Mouse (Mus musculus) Patski (cell line): ENCODE measurements at regions not wholly inside any gene's neighbourhood (a gene's known extent, or its start where the extent isn't known, plus 50 kb on each side); places are given as distances from the start of the nearest gene placed in this dataset.

Experiments
- ATAC-seq: fragments of 100-300 bp; one replicate; pipeline ENCODE4 v1.8.0; 2021
- CTCF ChIA-PET: fragments of 350-600 bp; sonication (Branson Sonifier 250); formaldehyde crosslinking; loops from one replicate; lab custom pipeline; 2022; ENCODE audit warnings: inconsistent platforms; lab: Charles Lee
- POLR2A ChIA-PET: fragments of 350-600 bp; sonication (Branson Sonifier 250); formaldehyde crosslinking; loops from one replicate; lab custom pipeline; 2022; ENCODE audit warnings: antibody characterized with exemption, inconsistent platforms; lab: Charles Lee
- DNase-seq: peaks from one replicate; pipeline ENCODE4 v3.0.0-alpha.2; 2011; ENCODE audit warnings: low read depth, low spot score
- H3K27me3 ChIP-seq: fragments of 371-371 bp; one replicate; pipeline ENCODE4 v1.5.1; 2021
- CTCF ChIP-seq: fragments of 100-300 bp; IDR thresholded peaks from one replicate; pipeline ENCODE4 v1.5.1; 2021
- in situ Hi-C: fragments of 300-500 bp; cut with MboI; formaldehyde crosslinking; loops from 3 replicates; pipeline ENCODE4 v1.11.1; 2018; ENCODE audit warnings: low pct_unique_long_range_greater_than_20kb, mixed read lengths

DNA sequence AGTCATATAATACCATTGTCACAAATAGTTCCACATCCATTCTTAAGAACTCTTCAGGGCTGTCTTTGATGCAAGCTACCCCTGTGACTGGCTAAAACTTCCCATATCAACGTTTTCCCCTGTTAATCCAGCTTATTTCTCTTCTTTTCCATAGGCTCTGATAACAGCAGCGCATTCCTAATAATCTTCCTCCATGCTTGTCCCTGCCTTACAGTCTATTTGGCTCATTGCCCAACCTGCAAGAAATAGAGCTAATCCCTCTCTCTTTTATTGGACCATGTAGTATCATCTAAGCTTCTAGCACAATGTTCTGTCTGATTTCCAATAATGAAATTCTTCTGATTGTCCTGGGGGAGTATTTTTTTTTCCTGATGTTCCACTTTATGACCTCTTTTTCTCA, 573.1 kb downstream of the Lmo7 start:
- no peak for TF ChIP-seq CTCF
- CTCF ChIA-PET: interaction anchor here (0.7 kb wide), 1 partner anchor 13 kb away, joined by 3 read pairs; no protein-coding TSS in a partner anchor
- peaks cover 4% of the 10 kb centered on the region for H3K27me3 ChIP-seq
- DNase-seq (no peak), ATAC-seq (no peak)
- POLR2A ChIA-PET: no interaction called here
- in situ Hi-C loops: no loop called here

DNA sequence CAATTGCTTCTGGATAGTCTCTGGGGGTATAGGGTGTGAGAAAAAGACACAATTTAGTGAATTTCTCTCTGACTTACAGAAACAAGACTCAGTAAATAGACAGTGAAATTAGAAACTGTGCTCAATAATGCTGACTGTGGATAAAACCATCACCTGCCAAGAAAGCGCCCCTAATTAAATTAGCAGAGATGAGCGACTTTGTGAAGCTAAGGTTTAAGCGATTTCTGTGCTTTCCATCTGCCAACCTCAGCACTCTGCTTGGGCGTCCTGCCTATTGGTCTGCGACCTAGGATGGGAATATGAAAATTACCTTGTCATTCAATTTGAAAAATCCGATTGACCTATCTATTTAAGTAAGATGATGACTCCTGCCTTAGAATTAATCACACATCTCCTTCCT, 570.5 kb downstream of the Lmo7 start:
- ATAC-seq (no peak), DNase-seq (no peak)
- POLR2A ChIA-PET: no interaction called here
- TF ChIP-seq CTCF: no peak
- in situ Hi-C loops: no loop called here
- peaks cover 7% of the 10 kb centered on the region for H3K27me3 ChIP-seq
- CTCF ChIA-PET: no interaction called here

- DNase-seq (no peak), ATAC-seq (no peak)
- in situ Hi-C loops: no loop called here
- peaks cover 3% of the 10 kb centered on the region for H3K27me3 ChIP-seq
- ChIA-PET POLR2A (no interaction called here), CTCF (no interaction called here)
- TF ChIP-seq CTCF: no peak
These were observed 561.6 kb downstream of the Lmo7 start for GRCm38 (mm10) chr14:102291361-102291760.

GRCm38 (mm10) chr14:102250076-102250475, 520.3 kb downstream of the Lmo7 start:
- TF ChIP-seq CTCF: no peak
- DNase-seq (no peak), ATAC-seq (no peak)
- H3K27me3 ChIP-seq: no peaks in the 10 kb centered on the region
- POLR2A ChIA-PET: no interaction called here
- CTCF ChIA-PET: no interaction called here
- in situ Hi-C loops: no loop called here

DNA sequence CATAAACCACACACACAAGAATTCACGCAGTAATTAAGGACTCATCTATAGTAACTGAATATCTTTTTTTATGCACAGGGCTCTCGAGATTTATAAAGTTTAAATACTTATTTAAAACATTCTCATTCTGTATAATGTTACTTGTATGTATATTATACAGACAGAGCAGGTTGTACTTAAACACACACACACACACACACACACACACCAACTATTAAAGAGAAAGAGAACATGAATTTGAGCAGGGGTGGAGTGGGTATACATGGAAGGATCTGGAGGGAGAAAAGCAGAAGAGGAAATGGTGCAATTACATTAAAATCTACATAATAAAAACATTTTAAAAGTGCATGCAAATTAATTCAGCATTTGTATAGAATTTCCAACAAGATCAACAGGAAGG, 518.8 kb downstream of the Lmo7 start:
- in situ Hi-C loops: no loop called here
- ATAC-seq (no peak), DNase-seq (no peak)
- POLR2A ChIA-PET: no interaction called here
- CTCF ChIA-PET: interaction anchor here (0.9 to 1.6 kb wide), 2 partner anchors 13 kb away, joined by 3 read pairs; no protein-coding TSS in a partner anchor
- no peak for TF ChIP-seq CTCF
- no peaks in the 10 kb centered on the region for H3K27me3 ChIP-seq

- in situ Hi-C loops: no loop called here
- DNase-seq: no peak
- CTCF ChIA-PET: interaction anchor here (1.6 kb wide), 1 partner anchor 12 kb away, joined by 3 read pairs; no protein-coding TSS in a partner anchor
These were observed 518.3 kb downstream of the Lmo7 start for GRCm38 (mm10) chr14:102248023-102248422.

GRCm38 (mm10) chr14:102243806-102244536, 514.2 kb downstream of the Lmo7 start:
- CTCF ChIA-PET: interaction anchor here (0.7 to 1.5 kb wide), 4 partner anchors 12 to 19 kb away, joined by 3 to 7 read pairs (median 3); no protein-coding TSS in a partner anchor
- POLR2A ChIA-PET: interaction anchor here (0.6 kb wide), 1 partner anchor 12 kb away, joined by 3 read pairs; no protein-coding TSS in a partner anchor
- DNase-seq: no peak
- no peak for ATAC-seq
- no peak for TF ChIP-seq CTCF
- H3K27me3 ChIP-seq: no peaks in the 10 kb centered on the region
- in situ Hi-C loops: no loop called here

More at GRCm38 (mm10) chr14:102248023-102248422, 518.3 kb downstream of the Lmo7 start:
- POLR2A ChIA-PET: no interaction called here
- H3K27me3 ChIP-seq: no peaks in the 10 kb centered on the region
- TF ChIP-seq CTCF: no peak
- no peak for ATAC-seq

- CTCF ChIA-PET: interaction anchor here (1.0 kb wide), 1 partner anchor 9 kb away, joined by 3 read pairs; no protein-coding TSS in a partner anchor
- no peak for TF ChIP-seq CTCF
- H3K27me3 ChIP-seq: no peaks in the 10 kb centered on the region
- DNase-seq: peak; percentile 9
- in situ Hi-C loops: no loop called here
- peak; percentile 79 for ATAC-seq
- POLR2A ChIA-PET: no interaction called here
These were observed 487.0 kb downstream of the Lmo7 start for GRCm38 (mm10) chr14:102216581-102217368.

DNA sequence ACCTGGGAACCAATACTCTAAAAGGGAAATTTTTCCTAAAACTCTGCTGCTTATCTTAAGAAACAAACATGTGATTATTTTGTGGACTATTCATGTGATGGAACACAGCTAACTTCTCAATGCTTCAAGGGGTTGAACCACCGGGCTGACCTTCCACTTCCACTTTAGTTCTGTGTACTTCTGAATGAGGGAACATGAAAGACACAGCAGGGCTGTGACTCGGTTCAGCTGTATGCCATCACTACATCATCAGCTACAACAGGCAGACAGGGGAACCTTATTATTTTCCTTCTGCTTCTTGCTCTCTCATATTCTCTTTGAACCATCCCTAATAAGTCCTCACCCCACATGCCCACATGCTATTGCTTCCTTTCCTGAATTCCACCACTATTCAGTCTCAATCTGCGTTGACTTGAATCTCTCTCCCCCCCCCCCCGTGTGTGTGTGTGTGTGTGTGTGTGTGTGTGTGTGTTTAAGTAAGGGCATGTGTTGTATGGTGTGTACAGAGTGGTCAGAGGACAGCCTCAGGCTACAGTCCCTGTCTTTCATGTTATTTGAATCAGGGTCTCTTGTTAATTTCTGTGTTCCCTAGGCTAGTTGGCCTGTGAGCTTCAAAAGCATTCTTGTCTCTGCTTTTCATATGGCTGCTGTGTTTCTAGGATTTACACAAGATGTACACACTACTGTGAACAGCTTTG, 485.7 kb downstream of the Lmo7 start:
- in situ Hi-C loops: no loop called here
- CTCF ChIA-PET: interaction anchor here (1.0 kb wide), 1 partner anchor 8 kb away, joined by 3 read pairs; no protein-coding TSS in a partner anchor
- POLR2A ChIA-PET: no interaction called here
- no peaks in the 10 kb centered on the region for H3K27me3 ChIP-seq
- DNase-seq: no peak
- no peak for TF ChIP-seq CTCF
- no peak for ATAC-seq

DNA sequence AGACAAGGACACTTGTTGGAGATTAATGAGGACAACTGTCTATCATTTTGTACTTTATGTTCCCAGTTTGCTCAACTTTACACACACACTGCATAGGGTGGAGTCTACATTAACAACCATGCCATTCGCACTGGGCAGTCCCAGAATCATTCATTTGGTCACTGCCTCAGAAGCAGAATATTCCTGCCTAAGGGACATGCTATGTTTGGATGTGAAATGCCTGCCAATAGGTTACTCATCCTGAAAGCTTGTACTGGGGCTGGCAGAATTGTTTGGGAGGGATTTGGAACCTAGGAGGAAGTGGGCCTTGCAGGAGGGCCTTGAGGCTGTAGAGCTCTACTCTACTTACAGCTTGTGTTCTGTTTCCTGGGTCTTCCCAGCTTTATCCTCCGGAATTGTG, 482.3 kb downstream of the Lmo7 start:
- CTCF ChIA-PET: interaction anchor here (1.3 kb wide), 1 partner anchor 28 kb away, joined by 3 read pairs; no protein-coding TSS in a partner anchor
- ATAC-seq: peak; percentile 58
- H3K27me3 ChIP-seq: no peaks in the 10 kb centered on the region
- in situ Hi-C loops: no loop called here
- DNase-seq: no peak
- no peak for TF ChIP-seq CTCF
- POLR2A ChIA-PET: no interaction called here
